Mouse (Mus musculus): ENCODE measurements around the gene 4930579F01Rik.

GRCm38 (mm10) chr3:138155062-138155461, 38.6 kb downstream of the 4930579F01Rik start:
- TF ChIP-seq CTCF (IDR thresholded peaks at IDR 0.05; ENCODE audit: control insufficient read depth, insufficient read depth, low read length) (no peak), POLR2A (IDR thresholded peaks at IDR 0.05; ENCODE audit: borderline replicate concordance, control insufficient read depth, low read depth, low read length) (no peak)

All from bone marrow, adult 2 months (tissue).